Mouse (Mus musculus) brain, adult 2 months (tissue): Measurements from ENCODE around the gene Ift46.
A peak's percentile ranks its signal among the peaks of the same experiment; 100 is the strongest.

Experiments used
- DNase-seq: peaks from one replicate; pipeline ENCODE4 v3.0.0; 2011; ENCODE audit warnings: low read depth, low spot score

The Ift46 gene

GRCm38 (mm10) chr9:44767101-44768028, at the start of gene Ift46, which contains the start of gene Arcn1:
Gene Ift46 (plus strand): TSS chr9:44767908.
Gene Arcn1 (minus strand): TSS chr9:44767845.
- peak; percentile 96 for DNase-seq

DNA sequence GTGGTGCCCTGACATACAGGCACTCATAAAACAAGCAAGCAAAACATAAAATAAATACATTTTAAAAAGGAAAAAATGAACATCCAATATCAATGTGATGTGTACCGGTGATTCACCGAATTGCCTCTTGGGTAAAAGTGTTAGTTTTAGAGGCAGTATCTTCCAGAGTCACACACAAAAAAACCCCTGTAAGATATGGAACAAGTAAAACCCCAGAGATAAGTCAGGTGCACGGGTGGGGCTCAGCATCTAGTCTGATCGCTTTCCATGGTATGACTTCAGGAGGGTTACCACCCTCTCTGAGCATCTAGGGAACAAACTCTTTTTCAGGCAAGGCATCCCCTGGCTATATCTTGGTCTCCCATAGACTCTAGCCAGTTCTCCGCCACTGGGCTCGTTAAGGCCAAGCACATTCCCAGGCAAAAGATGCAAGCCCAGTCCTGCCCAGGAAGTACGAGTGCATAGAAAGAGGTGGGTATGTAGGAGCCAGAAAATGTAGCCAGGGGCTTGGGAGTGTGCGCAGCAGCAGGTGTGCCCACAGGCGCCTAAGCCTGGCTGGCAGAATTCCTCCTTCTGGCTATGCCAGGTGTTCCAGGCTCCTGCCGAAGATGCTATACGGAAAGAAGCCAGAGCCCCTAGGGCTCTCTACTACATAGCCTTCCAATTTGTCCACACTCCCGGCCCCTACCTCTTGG, 48.6 kb upstream of the Ift46 start:
- DNase-seq, result peak; percentile 69

- no peak for DNase-seq
These were observed 47.9 kb upstream of the Ift46 start for GRCm38 (mm10) chr9:44719632-44720357.

DNA sequence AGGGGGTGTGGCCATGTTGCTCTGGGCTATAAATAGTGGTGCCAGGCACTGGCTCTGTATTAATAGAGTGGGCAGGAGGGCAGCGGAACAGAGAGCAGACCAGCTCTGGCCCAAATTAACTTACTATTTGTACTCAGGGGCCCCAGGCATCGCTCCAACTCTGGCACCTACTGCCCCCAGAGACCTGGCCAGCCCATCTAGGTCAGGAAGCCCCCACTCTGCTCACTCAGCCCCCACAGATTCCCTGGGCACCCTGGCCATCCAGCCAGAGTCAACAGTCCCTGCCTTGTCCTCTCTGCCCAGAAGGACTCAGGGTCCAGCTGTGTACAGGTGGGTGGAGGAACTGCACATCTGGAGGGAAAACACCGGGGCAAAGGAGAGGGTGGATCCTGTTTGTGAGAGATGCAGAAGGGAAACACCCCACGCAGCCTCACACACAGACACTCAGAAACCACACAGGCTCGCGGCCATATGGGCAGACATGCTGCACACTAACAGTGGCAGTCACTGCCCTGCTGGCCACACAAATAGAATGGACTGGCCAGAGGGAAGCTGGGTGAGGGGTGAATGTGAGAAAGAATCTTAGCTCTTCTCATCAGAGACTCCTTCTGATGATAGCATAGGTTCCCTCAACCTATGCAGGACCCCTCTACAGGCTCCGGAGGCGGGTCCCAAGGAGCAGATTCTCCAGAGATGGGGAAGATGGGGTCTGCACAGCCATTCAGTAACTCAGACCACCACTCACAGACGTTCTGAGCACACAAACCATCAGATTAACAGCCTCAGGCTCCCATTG, 47.2 kb upstream of the Ift46 start:
- peak; percentile 82 for DNase-seq

DNA sequence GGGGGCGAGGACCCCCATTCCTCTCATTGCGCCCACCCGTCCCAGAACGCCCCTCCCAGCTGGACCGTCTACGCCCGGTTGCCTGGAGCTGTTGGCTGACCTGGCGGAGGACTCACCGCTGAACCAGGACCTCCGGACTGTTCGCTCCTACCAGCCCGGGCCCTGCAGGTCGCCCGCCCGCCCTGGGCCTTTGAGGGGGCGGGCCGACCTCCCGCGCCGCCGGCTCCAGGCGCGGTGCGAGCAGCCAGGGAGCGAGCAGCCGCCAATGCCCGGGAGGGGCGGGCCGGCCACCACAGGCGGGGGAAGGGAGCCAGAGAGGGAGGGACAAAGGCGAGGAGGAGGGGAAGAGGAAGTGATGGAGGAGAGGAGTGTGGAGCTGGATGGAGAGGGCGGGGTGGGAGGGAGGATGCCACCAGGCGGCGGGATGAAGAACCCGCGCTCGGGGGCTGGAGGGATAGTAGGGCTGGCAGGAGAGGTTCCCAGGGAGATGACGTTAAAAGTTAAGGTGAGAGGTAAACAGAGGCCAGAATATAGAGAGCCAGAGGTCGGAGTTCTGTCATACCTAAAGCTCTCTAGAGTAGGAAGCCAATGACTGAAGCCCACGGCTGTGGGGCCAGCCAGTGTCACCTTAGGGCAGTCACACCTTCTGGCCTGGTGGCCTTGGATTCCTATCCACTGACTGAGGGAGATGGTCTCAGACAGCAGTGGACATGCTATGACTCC, 46.4 kb upstream of the Ift46 start:
- peak; percentile 96 for DNase-seq

- no peak for DNase-seq
These were observed 45.9 kb upstream of the Ift46 start for GRCm38 (mm10) chr9:44721877-44722186.

DNA sequence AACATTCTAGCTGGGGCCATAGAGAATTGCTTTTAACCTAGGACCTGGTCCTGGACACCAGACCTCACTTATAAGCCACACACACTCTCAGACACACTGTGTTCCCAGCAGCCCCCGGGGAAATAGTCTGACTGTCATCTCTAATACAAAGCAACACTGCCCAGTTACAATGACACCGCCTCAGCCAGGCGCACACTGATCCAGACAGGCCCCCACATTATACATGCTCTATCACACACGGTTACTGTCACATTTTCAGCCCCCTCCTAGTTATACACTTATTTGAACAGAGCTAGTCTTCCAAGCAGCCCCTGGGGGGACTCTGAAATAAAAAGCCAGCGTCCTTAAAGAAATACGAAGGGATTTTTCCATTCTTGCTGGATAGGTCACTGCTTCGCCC, 45.1 kb upstream of the Ift46 start:
- no peak for DNase-seq

- no peak for DNase-seq
These were observed 44.7 kb upstream of the Ift46 start for GRCm38 (mm10) chr9:44723008-44723407.

GRCm38 (mm10) chr9:44723521-44724041, 44.1 kb upstream of the Ift46 start:
- no peak for DNase-seq

DNA sequence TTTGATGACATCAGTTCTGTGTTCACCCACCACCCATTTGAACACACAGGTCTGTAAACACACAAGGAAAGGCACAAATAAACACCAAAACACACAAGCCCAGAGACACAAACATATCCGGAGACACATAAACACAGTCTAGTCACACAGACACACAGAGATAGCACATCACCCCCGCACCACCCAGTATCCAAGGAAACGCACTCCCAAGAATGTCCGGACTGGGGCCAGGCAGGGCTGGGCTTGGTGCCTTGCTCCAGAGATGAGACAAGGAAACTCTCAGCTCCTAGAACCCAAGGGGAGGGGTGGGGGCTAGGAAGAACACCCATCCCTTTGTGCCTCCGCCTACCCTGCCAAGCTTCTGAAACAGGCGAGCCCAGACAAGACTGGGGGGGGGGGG, 43.5 kb upstream of the Ift46 start:
- DNase-seq, result peak; percentile 87

DNA sequence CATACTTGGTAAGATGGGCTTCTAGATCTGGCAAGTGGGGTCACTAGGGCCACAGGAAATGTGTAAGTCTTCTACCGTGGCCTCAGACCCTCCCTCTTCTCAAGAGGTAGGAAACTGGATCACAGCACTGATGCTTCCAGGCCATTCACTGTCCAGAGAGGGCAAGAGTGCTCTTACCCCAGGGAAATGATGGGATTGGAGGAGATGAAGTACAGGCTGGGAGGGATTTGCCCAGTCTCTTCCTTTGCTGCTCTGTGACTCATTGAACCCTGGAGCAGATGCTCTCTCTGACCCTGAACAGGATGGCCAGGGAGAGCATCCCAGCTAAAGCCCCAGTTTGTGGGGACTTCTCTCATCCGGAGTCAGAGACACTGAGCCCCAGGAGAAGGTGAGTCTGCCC, 43.0 kb upstream of the Ift46 start:
- no peak for DNase-seq

DNA sequence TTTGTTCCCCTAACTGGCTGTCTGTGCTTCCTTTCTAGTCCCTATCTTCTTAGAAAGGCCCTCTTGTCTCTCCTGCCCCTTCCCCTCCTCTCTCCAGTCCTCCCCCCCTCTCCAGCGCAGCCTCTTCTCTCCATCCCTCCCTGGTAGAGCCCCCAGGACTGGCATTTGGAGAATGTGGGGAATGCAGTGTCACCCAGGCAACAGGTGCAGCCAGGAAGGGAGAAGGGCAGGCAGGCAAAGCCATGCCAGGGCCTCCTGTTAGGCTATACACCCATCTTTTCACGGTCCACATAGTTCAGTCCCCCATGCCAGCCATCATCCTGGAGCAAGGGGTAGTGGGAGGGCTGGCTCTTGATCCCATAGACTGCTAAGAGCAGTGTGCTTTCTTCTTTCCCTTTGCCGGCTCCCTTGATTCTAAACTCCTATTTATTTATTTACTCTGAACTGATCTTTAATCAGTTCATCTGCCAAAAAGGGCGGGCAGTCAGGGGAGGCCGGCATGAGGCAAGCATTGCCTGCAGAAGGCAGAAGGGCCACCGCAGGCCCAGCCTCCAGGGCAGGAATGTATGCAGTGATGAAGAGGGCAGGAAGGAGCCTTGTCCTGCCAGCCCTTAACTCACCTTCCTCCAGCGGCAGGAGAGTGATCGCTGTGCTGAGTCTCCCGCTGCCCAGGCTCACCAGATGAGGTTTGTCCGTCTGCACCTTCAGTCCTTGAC, 41.1 kb upstream of the Ift46 start:
- no peak for DNase-seq

DNA sequence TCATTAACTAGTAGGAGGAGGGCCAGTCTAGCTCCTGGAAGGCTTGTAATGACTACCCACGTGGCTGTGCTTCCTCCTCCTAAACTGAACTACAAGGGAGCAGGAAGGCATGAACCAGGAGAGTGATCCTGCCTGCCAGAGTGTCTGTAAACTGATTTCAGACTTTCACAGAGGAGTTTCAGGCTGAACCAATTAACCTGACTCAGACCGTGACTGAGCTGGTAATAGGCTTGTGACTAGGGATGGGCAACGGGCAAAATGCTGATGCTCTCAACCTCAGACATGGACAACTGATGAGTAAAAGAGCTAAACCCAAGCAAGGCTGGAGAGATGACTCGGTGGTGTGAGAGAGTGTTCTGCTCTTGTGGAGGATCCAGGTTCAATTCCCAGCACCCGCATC, 40.3 kb upstream of the Ift46 start:
- DNase-seq, result no peak

DNA sequence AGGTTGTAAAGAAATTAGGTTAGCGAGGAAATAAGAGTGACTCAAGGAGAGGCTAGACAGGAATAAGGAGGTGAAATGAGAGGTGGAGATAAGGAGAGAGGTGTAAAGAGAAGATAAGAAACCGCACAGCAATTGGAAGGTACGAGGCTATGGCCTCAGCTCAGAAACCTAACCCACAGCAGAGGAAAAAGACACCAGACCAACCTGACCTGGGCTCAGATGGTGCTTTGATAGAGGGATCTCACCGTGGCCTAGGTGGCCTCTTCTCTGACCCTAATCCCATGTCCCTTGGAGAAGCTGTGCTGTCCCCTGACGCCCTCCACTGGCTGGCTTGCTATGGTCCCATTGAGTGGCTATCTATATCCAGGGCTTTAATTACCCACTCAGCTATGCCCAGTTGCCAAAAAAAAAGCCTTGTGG, 35.6 kb upstream of the Ift46 start:
- DNase-seq, result no peak

DNA sequence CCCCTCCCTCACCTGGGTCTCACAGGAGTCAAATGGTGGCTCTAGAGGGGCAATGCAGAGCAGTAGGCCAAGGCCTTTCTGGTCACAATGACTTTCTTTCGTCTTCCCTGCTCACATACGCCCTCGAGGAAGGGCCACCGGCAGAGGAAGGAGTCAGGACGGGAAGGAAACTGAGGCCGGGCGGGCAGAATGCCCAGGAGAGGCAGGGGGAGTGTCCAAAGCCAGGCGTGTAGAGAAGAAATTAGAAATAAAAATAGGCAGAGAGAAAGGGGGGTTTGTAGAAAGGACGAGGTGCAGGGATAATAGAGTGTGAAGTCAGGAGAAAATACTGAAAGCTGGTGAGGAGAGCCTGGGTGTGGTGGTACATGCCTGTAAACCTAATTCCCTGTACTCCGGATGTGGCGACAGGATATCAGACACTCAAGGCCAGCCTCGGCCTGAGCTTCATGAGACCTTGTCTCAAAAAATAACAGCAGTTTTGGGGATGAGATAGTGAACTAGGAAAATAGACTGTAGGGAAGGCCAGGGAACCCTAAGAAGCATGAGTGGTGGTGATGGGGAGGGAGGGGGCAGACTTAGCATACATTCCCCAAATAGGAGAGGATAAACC, 34.7 kb upstream of the Ift46 start:
- DNase-seq, result no peak

GRCm38 (mm10) chr9:44733671-44734523, 33.8 kb upstream of the Ift46 start:
- DNase-seq, result peak; percentile 87

- peak; percentile 93 for DNase-seq
These were observed 32.9 kb upstream of the Ift46 start, which contains the start of gene Phldb1 for GRCm38 (mm10) chr9:44734524-44735494. Gene Phldb1 (minus strand): TSS chr9:44735198.
